Mouse (Mus musculus) liver, embryonic 11.5 days (tissue): ENCODE data around the gene Apopt1. TPM values are rescaled to one million over a fixed set of nuclear protein-coding genes. Genes with fewer than 3 reads are reported as not detected.

Experiments
- ATAC-seq: fragments of 200-750 bp; cut with Nextera tagmentation; replicated peaks from 2 replicates; pipeline ENCODE4 v1.8.0; 2017; ENCODE audit warnings: moderate number of reproducible peaks, mild to moderate bottlenecking, moderate TSS enrichment, moderate library complexity; ENCODE audit not compliant: low FRiP score
- DNase-seq: peaks from one replicate; pipeline ENCODE4 v3.0.0-alpha.2; 2017; ENCODE audit warnings: low spot score
- H3K27ac ChIP-seq: fragments of 300-500 bp; sonication (generic); 2 replicates; pipeline ENCODE4 v1.5.1; 2014; ENCODE audit warnings: mild to moderate bottlenecking, low read depth, low read length, control low read depth
- H3K27me3 ChIP-seq: fragments of 300-500 bp; sonication (generic); replicated peaks from 2 replicates; pipeline ENCODE4 v1.6.1; 2014; ENCODE audit warnings: low read length, mixed read lengths; ENCODE audit not compliant: control insufficient read depth, insufficient read depth
- H3K36me3 ChIP-seq: fragments of 300-500 bp; sonication (generic); 2 replicates; pipeline ENCODE4 v1.6.1; 2014; ENCODE audit warnings: mild to moderate bottlenecking, low read length, moderate library complexity, mixed read lengths; ENCODE audit not compliant: control insufficient read depth, insufficient read depth
- H3K4me1 ChIP-seq: fragments of 300-500 bp; sonication (generic); replicated peaks from 2 replicates; pipeline ENCODE4 v1.6.1; 2014; ENCODE audit warnings: low read length, mixed read lengths; ENCODE audit not compliant: control insufficient read depth, insufficient read depth
- H3K4me2 ChIP-seq: fragments of 300-500 bp; sonication (generic); 2 replicates; pipeline ENCODE4 v1.6.1; 2014; ENCODE audit warnings: mild to moderate bottlenecking, control low read depth, moderate library complexity
- H3K4me3 ChIP-seq: fragments of 300-500 bp; sonication (generic); 2 replicates; pipeline ENCODE4 v1.5.1; 2014; ENCODE audit warnings: low read depth, low read length, control low read depth
- H3K9ac ChIP-seq: fragments of 300-500 bp; sonication (generic); 2 replicates; pipeline ENCODE4 v1.6.1; 2014; ENCODE audit warnings: low read depth, low read length, control low read depth
- H3K9me3 ChIP-seq: fragments of 300-500 bp; sonication (generic); 2 replicates; pipeline ENCODE4 v1.6.1; 2016; ENCODE audit warnings: low read length, inconsistent platforms, mixed read lengths; ENCODE audit not compliant: control insufficient read depth
- WGBS: fragments of 180-500 bp; shearing (Covaris S2); extraction: QIAGEN DNeasy Blood & Tissue Kit; methylation state at CpG from one replicate; pipeline ENCODE4 v1.1.7; 2014; 5-methylcytosine and 5-hydroxymethylcytosine counted together
- polyA plus RNA-seq: library from polyadenylated mRNA; unstranded; fragments of >200 nt; fragmentation: Nextera tagmentation; extraction: Ambion mirVana; gene quantifications from 2 replicates; pipeline ENCODE4 v1.2.1, GENCODE M21; 2014

Gene Apopt1
- polyA plus RNA-seq = 60.3 and 67.7 TPM in 2 replicates

GRCm38 (mm10) chr12:111713004-111713651 lies at the start of gene Apopt1, which contains the start of gene Bag5:
Apopt1 (plus strand) TSS chr12:111713261.
Bag5 (minus strand) TSS chr12:111713257.
- Histone ChIP-seq H3K27ac (peak within 1 kb of the TSS; percentile 70), H3K4me3 (peak within 1 kb of the TSS; percentile 94), H3K9ac (peak within 1 kb of the TSS; percentile 85), H3K4me1 (peaks cover 15% of the 10 kb centered on the region), H3K9me3 (no peaks in the 10 kb centered on the region), H3K36me3 (peaks cover 17% of the 10 kb centered on the region), H3K4me2 (peak within 1 kb of the TSS; percentile 91), H3K27me3 (no peaks in the 10 kb centered on the region)
- DNase-seq (peak; percentile 90), ATAC-seq (peak; percentile 84)
- under 1% methylated on average over 86 of the region's 86 CpGs for WGBS

GRCm38 (mm10) chr12:111664144-111664634 lies 48.9 kb upstream of the Apopt1 start:
- peaks cover 5% of the 10 kb centered on the region; the same call in 1 of the 2 replicates for H3K36me3 ChIP-seq
- H3K9me3 ChIP-seq = no peaks in the 10 kb centered on the region
- ATAC-seq = no peak
- no peak for DNase-seq
- no peak overlapping the region for H3K4me2 ChIP-seq
- H3K4me1 ChIP-seq = peaks cover 20% of the 10 kb centered on the region
- no peak overlapping the region for H3K4me3 ChIP-seq
- no peaks in the 10 kb centered on the region for H3K27me3 ChIP-seq
- no peak overlapping the region for H3K9ac ChIP-seq
- WGBS = 59% methylated on average over 6 of the region's 6 CpGs
- peak overlapping the region; percentile 71 for H3K27ac ChIP-seq

- Histone ChIP-seq H3K27me3 (peaks cover 4% of the 10 kb centered on the region), H3K9ac (no peak overlapping the region), H3K4me2 (no peak overlapping the region), H3K9me3 (no peaks in the 10 kb centered on the region), H3K4me1 (peaks cover 22% of the 10 kb centered on the region), H3K36me3 (peaks cover 5% of the 10 kb centered on the region; the same call in 1 of the 2 replicates), H3K4me3 (no peak overlapping the region), H3K27ac (no peak overlapping the region)
- ATAC-seq (no peak), DNase-seq (no peak)
- WGBS = 82% methylated on average over 13 of the region's 13 CpGs
Observed at GRCm38 (mm10) chr12:111665041-111665880, 47.8 kb upstream of the Apopt1 start.

DNA sequence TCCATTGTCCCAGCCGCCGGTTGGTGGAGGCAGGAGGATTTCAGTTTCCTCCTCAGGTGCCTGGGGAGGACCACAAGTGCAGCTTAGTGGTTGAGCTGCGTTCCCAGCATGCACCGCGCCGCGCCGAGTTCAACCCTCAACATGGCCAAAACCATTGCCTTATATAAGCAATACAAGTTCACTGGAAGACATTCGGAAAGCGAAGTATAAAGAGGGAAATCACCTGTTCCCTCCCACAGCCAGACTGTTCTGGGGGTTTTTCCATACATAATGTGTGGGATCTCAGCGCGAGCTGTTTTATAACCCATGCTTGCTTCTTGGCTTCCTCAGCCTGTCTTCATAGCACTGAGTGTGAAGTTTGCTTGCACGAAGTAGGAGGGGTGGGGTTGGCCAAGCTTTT lies 46.7 kb upstream of the Apopt1 start:
- no peak overlapping the region for H3K4me3 ChIP-seq
- H3K4me2 ChIP-seq = no peak overlapping the region
- H3K27me3 ChIP-seq = peaks cover 15% of the 10 kb centered on the region
- DNase-seq = no peak
- no peaks in the 10 kb centered on the region for H3K9me3 ChIP-seq
- no peak overlapping the region for H3K27ac ChIP-seq
- H3K36me3 ChIP-seq = 0 out of 2 replicates have a peak, but pooled peaks cover 5% of the 10 kb centered on the region
- WGBS = 72% methylated on average over 13 of the region's 13 CpGs
- H3K9ac ChIP-seq = no peak overlapping the region
- no peak for ATAC-seq
- H3K4me1 ChIP-seq = peaks cover 33% of the 10 kb centered on the region

DNA sequence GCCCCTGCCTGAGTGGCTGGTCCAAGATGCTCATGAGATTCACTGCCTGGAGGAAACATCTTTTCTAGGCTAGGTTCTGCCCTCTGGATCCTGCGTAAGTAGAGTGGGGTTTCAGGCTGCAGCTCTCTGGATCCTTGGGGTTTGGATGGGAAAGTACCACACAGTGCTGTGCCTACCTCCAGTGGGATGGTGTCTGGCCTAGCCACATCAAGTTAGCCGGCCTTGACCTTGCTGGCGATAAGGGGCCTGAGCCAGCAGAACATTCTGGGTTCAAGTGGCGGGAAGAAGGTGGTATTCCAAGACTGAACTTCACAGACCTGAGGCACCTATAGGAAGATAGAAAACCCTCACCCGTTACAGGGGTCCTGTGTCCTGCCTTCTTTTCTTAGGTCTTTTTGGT lies 45.6 kb upstream of the Apopt1 start:
- Histone ChIP-seq H3K4me1 (peaks cover 41% of the 10 kb centered on the region), H3K9ac (no peak overlapping the region), H3K27ac (no peak overlapping the region), H3K4me2 (no peak overlapping the region), H3K9me3 (no peaks in the 10 kb centered on the region), H3K4me3 (no peak overlapping the region), H3K36me3 (no peaks in the 10 kb centered on the region), H3K27me3 (peaks cover 25% of the 10 kb centered on the region)
- WGBS = 83% methylated on average over 5 of the region's 5 CpGs
- DNase-seq (no peak), ATAC-seq (no peak)

- ATAC-seq (peak; percentile 69), DNase-seq (peak; percentile 89)
- Histone ChIP-seq H3K9me3 (no peaks in the 10 kb centered on the region), H3K9ac (peak overlapping the region; percentile 62), H3K27ac (peak overlapping the region; percentile 58), H3K4me2 (peak overlapping the region; percentile 60), H3K4me1 (peaks cover 40% of the 10 kb centered on the region), H3K36me3 (no peaks in the 10 kb centered on the region), H3K4me3 (peak overlapping the region; percentile 22), H3K27me3 (peaks cover 36% of the 10 kb centered on the region)
- WGBS = 4% methylated on average over 8 of the region's 8 CpGs
Observed at GRCm38 (mm10) chr12:111668457-111668912, 44.6 kb upstream of the Apopt1 start.

DNA sequence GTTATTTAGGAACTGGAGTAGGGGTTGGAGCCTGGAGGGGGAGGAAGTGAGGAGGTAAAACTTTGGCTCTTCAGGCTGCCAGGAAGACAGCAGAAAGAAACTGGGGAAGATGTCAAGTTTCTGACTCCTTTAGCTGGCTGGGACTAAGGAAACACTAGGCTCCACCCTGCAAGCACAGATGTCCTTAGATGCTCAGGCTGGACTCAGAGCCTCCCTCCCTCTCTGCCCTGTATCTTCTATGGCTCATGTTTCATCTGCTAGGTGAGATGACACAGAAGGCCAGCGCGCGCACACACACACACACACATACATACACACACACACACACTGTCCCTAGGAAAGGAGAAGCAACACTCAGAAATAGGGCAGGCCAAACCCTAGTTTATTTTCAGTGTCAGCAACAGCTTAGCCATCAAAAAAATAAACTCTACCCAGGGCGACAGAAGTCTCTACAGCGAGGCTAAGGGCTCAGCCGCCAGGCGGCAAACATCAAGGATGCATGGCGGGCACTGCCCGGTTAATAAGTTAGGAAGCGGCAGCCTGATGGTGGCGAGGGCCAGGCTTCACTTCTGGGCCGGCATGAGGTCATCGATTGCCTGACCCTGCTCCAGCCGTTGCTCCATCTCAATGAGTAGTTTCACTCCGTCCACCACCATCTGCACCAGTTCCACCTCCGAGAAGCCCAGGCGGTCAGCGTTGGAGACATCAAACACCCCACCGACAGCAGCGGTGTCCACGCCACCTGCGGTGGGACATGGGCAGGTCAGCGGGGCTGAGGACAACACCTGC lies 43.9 kb upstream of the Apopt1 start:
- 62% methylated on average over 23 of the region's 23 CpGs for WGBS
- ATAC-seq (no peak), DNase-seq (no peak)
- peak overlapping the region; percentile 58 for H3K27ac ChIP-seq
- peaks cover 34% of the 10 kb centered on the region for H3K4me1 ChIP-seq
- peak overlapping the region; percentile 60 for H3K4me2 ChIP-seq
- peaks cover 43% of the 10 kb centered on the region for H3K27me3 ChIP-seq
- peak overlapping the region; percentile 22; the same call in 1 of the 2 replicates for H3K4me3 ChIP-seq
- H3K9ac ChIP-seq = peak overlapping the region; percentile 62
- H3K36me3 ChIP-seq = no peaks in the 10 kb centered on the region
- no peaks in the 10 kb centered on the region for H3K9me3 ChIP-seq

DNA sequence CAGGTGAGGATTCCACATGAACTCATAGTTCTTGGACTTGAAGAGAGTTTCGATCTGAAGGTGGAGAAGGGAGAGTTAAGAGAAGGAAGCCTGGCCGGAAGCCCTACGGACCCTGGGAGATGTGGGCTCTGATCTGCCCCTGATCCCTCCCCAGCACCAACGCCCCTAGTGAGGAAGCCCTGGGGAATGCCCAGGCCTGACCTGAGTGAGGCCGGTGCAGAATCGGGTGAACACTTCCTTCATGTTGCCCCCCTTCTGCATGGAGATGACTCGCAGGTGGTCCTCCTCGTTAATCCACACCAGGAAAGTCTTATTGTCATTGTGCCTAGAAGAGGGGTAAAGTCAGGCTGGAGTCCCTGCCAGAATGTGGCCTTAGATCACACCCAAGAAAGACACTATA lies 43.1 kb upstream of the Apopt1 start:
- no peaks in the 10 kb centered on the region for H3K36me3 ChIP-seq
- no peak overlapping the region for H3K27ac ChIP-seq
- WGBS = 49% methylated on average over 8 of the region's 8 CpGs
- no peak overlapping the region for H3K9ac ChIP-seq
- DNase-seq = no peak
- ATAC-seq = no peak
- peaks cover 46% of the 10 kb centered on the region for H3K27me3 ChIP-seq
- no peak overlapping the region; the same call in none of the 2 replicates for H3K4me2 ChIP-seq
- H3K4me3 ChIP-seq = no peak overlapping the region
- peaks cover 34% of the 10 kb centered on the region for H3K4me1 ChIP-seq
- no peaks in the 10 kb centered on the region for H3K9me3 ChIP-seq
